ENCODE assay signal across 22 mouse cellular contexts in genomic region chr4:7142781-7143180, GRCm38 (mm10).
DNase-seq lines count a peak whose midpoint lies in the region; ATAC-seq lines count a peak whose summit lies in the region.
"Had no signal": no experiment of that assay in that cellular context is flagged by ENCODE, and none has a peak within 500 bp of the region (broad histone marks: within the 10 kb centered on the region; RNA-seq: fewer than 3 reads in every experiment).

No protein-coding gene starts in this region.

- H3K9me3 ChIP-seq in kidney, embryonic 14.5 days (ENCODE audit: control insufficient read depth, low read length): no peaks in the 10 kb centered on the region
- H3K9me3 ChIP-seq in kidney, embryonic 16.5 days (ENCODE audit: low read length): no peaks in the 10 kb centered on the region
- H3K9me3 ChIP-seq: embryonic facial prominence, embryonic 13.5 days; embryonic facial prominence, embryonic 15.5 days; forebrain, embryonic 10.5 days; forebrain, embryonic 12.5 days had no signal

- WGBS in kidney, embryonic 14.5 days: 86% methylated on average over 6 of the region's 6 CpGs
- WGBS in kidney, embryonic 16.5 days: 83% methylated on average over 6 of the region's 6 CpGs

- H3K4me2 ChIP-seq in kidney, embryonic 14.5 days (replicated peaks; ENCODE audit: low read depth, low read length): no peak overlapping the region
- H3K4me2 ChIP-seq in kidney, embryonic 16.5 days (replicated peaks; ENCODE audit: low read depth, low read length): no peak overlapping the region
- H3K4me2 ChIP-seq: embryonic facial prominence, embryonic 13.5 days; embryonic facial prominence, embryonic 15.5 days; forebrain, embryonic 12.5 days had no signal

- no peaks in the 10 kb centered on the region for H3K27me3 ChIP-seq in kidney, embryonic 14.5 days (ENCODE audit: control insufficient read depth, insufficient read depth, low read length)
- no peaks in the 10 kb centered on the region for H3K27me3 ChIP-seq in kidney, embryonic 16.5 days (ENCODE audit: insufficient read depth, low read length)
- H3K27me3 ChIP-seq: embryonic facial prominence, embryonic 13.5 days; embryonic facial prominence, embryonic 15.5 days; forebrain, embryonic 12.5 days had no signal

- no peak overlapping the region for H3K9ac ChIP-seq in kidney, embryonic 14.5 days (ENCODE audit: low read depth, low read length)
- H3K9ac ChIP-seq in kidney, embryonic 16.5 days (replicated peaks; ENCODE audit: low read length): no peak overlapping the region
- H3K9ac ChIP-seq: embryonic facial prominence, embryonic 13.5 days; embryonic facial prominence, embryonic 15.5 days; forebrain, embryonic 12.5 days had no signal

- H3K4me1 ChIP-seq in kidney, embryonic 14.5 days (ENCODE audit: control insufficient read depth, insufficient read depth, low read length): no peaks in the 10 kb centered on the region
- H3K4me1 ChIP-seq in kidney, embryonic 16.5 days (ENCODE audit: insufficient read depth, low read length): no peaks in the 10 kb centered on the region
- H3K4me1 ChIP-seq: embryonic facial prominence, embryonic 13.5 days; embryonic facial prominence, embryonic 15.5 days; forebrain, embryonic 10.5 days; forebrain, embryonic 12.5 days had no signal

- H3K4me3 ChIP-seq in kidney, embryonic 14.5 days (ENCODE audit: low read length): no peak overlapping the region
- H3K4me3 ChIP-seq in kidney, embryonic 16.5 days (ENCODE audit: low read length): no peak overlapping the region
- H3K4me3 ChIP-seq: embryonic facial prominence, embryonic 13.5 days; embryonic facial prominence, embryonic 15.5 days; erythroblast, embryonic 14.5 days; forebrain, embryonic 10.5 days; forebrain, embryonic 12.5 days had no signal

- DNase-seq in kidney, postnatal 14 days: no peak
- no peak for DNase-seq in kidney, postnatal 10 days
- DNase-seq in retina, postnatal 1 day: peak; percentile 72
- DNase-seq in natural killer cell, adult 2 months (ENCODE audit: low spot score in 2 of 2): no peak
- DNase-seq: adrenal gland, adult 2 months; adrenal gland, postnatal 10 days; adrenal gland, postnatal 25 days; cerebellum, adult 11 months; cerebellum, adult 18-20 months; cerebellum, adult 8-10 months; cerebellum, adult 9-11 months; cerebellum, postnatal 14 days; cerebellum, postnatal 36 days; embryo, embryonic 11 days had no signal

- ATAC-seq in kidney, embryonic 14.5 days (ENCODE audit: low FRiP score, low TSS enrichment): no peak
- ATAC-seq in kidney, embryonic 16.5 days (ENCODE audit: low FRiP score, low TSS enrichment): no peak
- ATAC-seq: forebrain, embryonic 14.5 days had no signal

- H3K36me3 ChIP-seq in kidney, embryonic 14.5 days (ENCODE audit: control insufficient read depth, insufficient read depth, low read length): no peaks in the 10 kb centered on the region
- H3K36me3 ChIP-seq in kidney, embryonic 16.5 days (ENCODE audit: insufficient read depth, low read length): no peaks in the 10 kb centered on the region
- H3K36me3 ChIP-seq: embryonic facial prominence, embryonic 13.5 days; embryonic facial prominence, embryonic 15.5 days; forebrain, embryonic 10.5 days; forebrain, embryonic 12.5 days had no signal

- H3K27ac ChIP-seq in kidney, embryonic 14.5 days (ENCODE audit: low read depth, low read length): peak overlapping the region; percentile 78; the same call in 1 of the 2 replicates
- H3K27ac ChIP-seq in kidney, embryonic 16.5 days (ENCODE audit: low read length): peak overlapping the region; percentile 67
- H3K27ac ChIP-seq: embryonic facial prominence, embryonic 13.5 days; embryonic facial prominence, embryonic 15.5 days; forebrain, embryonic 10.5 days; forebrain, embryonic 12.5 days had no signal
